Mouse (Mus musculus) ES-Bruce4 (cell line): ENCODE data around the gene Fasn. TPM values are rescaled to one million over a fixed set of nuclear protein-coding genes. Genes with fewer than 3 reads are reported as not detected.
A peak's percentile ranks its signal among the peaks of the same experiment; 100 is the strongest.

ENCODE experiments used
- H3K27ac ChIP-seq: 2 replicates; pipeline ENCODE4 v1.5.1; 2012; ENCODE audit warnings: low read length, inconsistent platforms; ENCODE audit not compliant: insufficient read depth
- H3K27me3 ChIP-seq: 2 replicates; pipeline ENCODE4 v1.6.1; 2012; ENCODE audit warnings: mild to moderate bottlenecking, low read length, inconsistent platforms; ENCODE audit not compliant: control insufficient read depth, poor library complexity, insufficient read depth, severe bottlenecking
- H3K36me3 ChIP-seq: 2 replicates; pipeline ENCODE4 v1.6.1; 2012; ENCODE audit warnings: inconsistent platforms, mild to moderate bottlenecking, low read length, moderate library complexity; ENCODE audit not compliant: control insufficient read depth, poor library complexity, insufficient read depth, severe bottlenecking
- H3K4me1 ChIP-seq: one replicate; pipeline ENCODE4 v1.8.1; 2011; ENCODE audit warnings: low read length; ENCODE audit not compliant: control insufficient read depth, insufficient read depth
- H3K4me3 ChIP-seq: 2 replicates; pipeline ENCODE4 v1.5.1; 2011; ENCODE audit warnings: low read depth, mild to moderate bottlenecking, low read length
- H3K9ac ChIP-seq: 2 replicates; pipeline ENCODE4 v1.6.1; 2012; ENCODE audit warnings: low read depth, mild to moderate bottlenecking, inconsistent platforms; ENCODE audit not compliant: poor library complexity, severe bottlenecking
- H3K9me3 ChIP-seq: replicated peaks from 2 replicates; pipeline ENCODE4 v1.6.1; 2012; ENCODE audit warnings: mild to moderate bottlenecking, low read length, inconsistent platforms; ENCODE audit not compliant: control insufficient read depth, poor library complexity, insufficient read depth, severe bottlenecking
- CTCF ChIP-seq: IDR thresholded peaks from one replicate; pipeline ENCODE4 v1.8.1; 2011; ENCODE audit warnings: low read depth, low read length
- EP300 ChIP-seq: IDR thresholded peaks from 2 replicates; pipeline ENCODE4 v1.6.1; 2011; ENCODE audit warnings: low read depth, low read length; ENCODE audit not compliant: insufficient read depth
- POLR2A ChIP-seq: IDR thresholded peaks from one replicate; pipeline ENCODE4 v1.8.1; 2011; ENCODE audit warnings: low read length; ENCODE audit not compliant: insufficient read depth
- polyA plus RNA-seq: library from polyadenylated mRNA; stranded (reverse); fragments of >200 nt; gene quantifications from 2 replicates; pipeline ENCODE4 v1.2.4, GENCODE M21; 2011; ENCODE audit warnings: low read depth; ENCODE audit not compliant: missing spikeins, insufficient read depth, insufficient read length

The Fasn gene
- polyA plus RNA-seq, 1 experiment, result 114 TPM

GRCm38 (mm10) chr11:120818251-120818650, 6.1 kb downstream of the Fasn start:
- Histone ChIP-seq H3K36me3 (peaks cover 88% of the 10 kb centered on the region), H3K27me3 (no peaks in the 10 kb centered on the region), H3K4me1 (peaks cover 3% of the 10 kb centered on the region), H3K9me3 (no peaks in the 10 kb centered on the region), H3K9ac (no peak overlapping the region), H3K4me3 (no peak overlapping the region), H3K27ac (no peak overlapping the region)
- TF ChIP-seq CTCF (no peak), POLR2A (no peak), EP300 (no peak)

- no peaks in the 10 kb centered on the region for H3K9me3 ChIP-seq
- H3K4me1 ChIP-seq, result peaks cover 2% of the 10 kb centered on the region
- H3K36me3 ChIP-seq, result peaks cover 95% of the 10 kb centered on the region
- H3K27me3 ChIP-seq, result no peaks in the 10 kb centered on the region
- no peak overlapping the region for H3K27ac ChIP-seq
- TF ChIP-seq CTCF (no peak), EP300 (no peak), POLR2A (no peak)
- H3K9ac ChIP-seq, result no peak overlapping the region
- no peak overlapping the region for H3K4me3 ChIP-seq
Measured at GRCm38 (mm10) chr11:120817358-120817757, 7.0 kb downstream of the Fasn start.

- H3K36me3 ChIP-seq, result peaks cover 95% of the 10 kb centered on the region
- no peak overlapping the region for H3K4me3 ChIP-seq
- H3K9me3 ChIP-seq, result no peaks in the 10 kb centered on the region
- no peak overlapping the region for H3K9ac ChIP-seq
- H3K4me1 ChIP-seq, result no peaks in the 10 kb centered on the region
- no peak for TF ChIP-seq POLR2A
- no peak overlapping the region for H3K27ac ChIP-seq
- H3K27me3 ChIP-seq, result no peaks in the 10 kb centered on the region
Measured at GRCm38 (mm10) chr11:120812068-120812467, 12.3 kb downstream of the Fasn start.

DNA sequence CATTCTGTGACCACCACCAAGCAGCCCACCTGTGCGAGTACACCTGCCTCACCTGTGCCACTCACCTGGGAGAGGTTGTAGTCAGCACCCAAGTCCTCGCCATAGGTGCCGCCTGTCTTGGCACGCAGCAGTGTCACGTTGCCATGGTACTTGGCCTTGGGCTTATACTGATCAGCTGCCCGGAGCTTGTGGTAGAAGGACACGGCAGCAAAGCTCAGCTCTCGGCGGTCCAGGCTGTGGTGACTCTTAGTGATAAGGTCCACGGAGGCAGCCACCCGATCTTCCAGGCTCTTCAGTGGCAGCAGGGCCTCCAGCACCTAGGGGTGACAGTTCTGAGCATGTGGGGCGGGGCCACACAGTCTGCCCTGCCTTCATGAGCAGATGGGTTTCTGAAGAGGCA, 16.3 kb downstream of the Fasn start:
- Histone ChIP-seq H3K27me3 (no peaks in the 10 kb centered on the region), H3K36me3 (peaks cover 61% of the 10 kb centered on the region), H3K4me3 (no peak overlapping the region), H3K4me1 (no peaks in the 10 kb centered on the region), H3K9me3 (no peaks in the 10 kb centered on the region), H3K27ac (no peak overlapping the region), H3K9ac (no peak overlapping the region)
- TF ChIP-seq POLR2A, result no peak
- no peak for TF ChIP-seq EP300
- TF ChIP-seq CTCF, result no peak

GRCm38 (mm10) chr11:120805375-120806298, 18.7 kb downstream of the Fasn start:
- Histone ChIP-seq H3K4me1 (no peaks in the 10 kb centered on the region), H3K9me3 (no peaks in the 10 kb centered on the region)
- TF ChIP-seq CTCF (no peak), EP300 (peak; percentile 75; the same call in 1 of the 2 replicates), POLR2A (no peak)

DNA sequence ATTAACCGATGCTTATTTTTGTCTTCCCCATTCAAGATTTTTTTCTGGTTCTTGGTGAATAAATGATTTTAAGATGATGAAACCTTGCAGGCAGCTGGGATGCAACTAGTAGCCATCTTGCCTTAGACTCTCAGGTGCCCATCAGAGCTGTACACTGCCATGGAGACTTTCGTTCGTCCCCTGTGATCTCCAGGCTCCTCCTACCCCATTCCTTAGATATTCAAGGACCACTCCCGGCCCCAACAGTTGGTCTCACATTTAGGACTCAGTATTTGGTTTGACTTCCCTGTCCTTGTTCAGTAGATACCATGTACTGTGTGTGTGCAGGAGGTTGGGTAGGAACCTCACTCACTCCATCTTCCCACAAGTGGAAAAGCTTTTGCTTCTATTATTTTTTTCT, 19.6 kb downstream of the Fasn start:
- Histone ChIP-seq H3K4me3 (no peak overlapping the region), H3K9ac (no peak overlapping the region), H3K27me3 (no peaks in the 10 kb centered on the region), H3K36me3 (peaks cover 32% of the 10 kb centered on the region), H3K4me1 (no peaks in the 10 kb centered on the region), H3K27ac (no peak overlapping the region), H3K9me3 (no peaks in the 10 kb centered on the region)
- TF ChIP-seq POLR2A, result no peak
- no peak for TF ChIP-seq CTCF
- no peak for TF ChIP-seq EP300

More at GRCm38 (mm10) chr11:120805375-120806298, 18.7 kb downstream of the Fasn start:
- H3K36me3 ChIP-seq, result peaks cover 40% of the 10 kb centered on the region
- H3K9ac ChIP-seq, result no peak overlapping the region
- H3K27ac ChIP-seq, result peak overlapping the region; percentile 51; the same call in 1 of the 2 replicates
- no peaks in the 10 kb centered on the region for H3K27me3 ChIP-seq
- no peak overlapping the region for H3K4me3 ChIP-seq
